Mouse (Mus musculus) liver, embryonic 14.5 days (tissue): Measurements from ENCODE around the gene Cdiptos.

ENCODE experiments used
- CTCF ChIP-seq: IDR thresholded peaks from 2 replicates; pipeline ENCODE4 v1.5.1; 2016; ENCODE audit warnings: antibody characterized with exemption, low read depth, control low read depth
- EP300 ChIP-seq: IDR thresholded peaks from 2 replicates; pipeline ENCODE4 v1.6.1; 2016; ENCODE audit warnings: antibody characterized with exemption, low read depth

- TF ChIP-seq CTCF (no peak), EP300 (no peak)
Measured at GRCm38 (mm10) chr7:126941171-126941570, 34.7 kb downstream of the Cdiptos start.
